Mouse (Mus musculus) intestine, postnatal 0 days (tissue): Measurements from ENCODE around the gene Tcf7l1. TPM values are rescaled to one million over a fixed set of nuclear protein-coding genes. Genes with fewer than 3 reads are reported as not detected.
A peak's percentile ranks its signal among the peaks of the same experiment; 100 is the strongest.

Experiments used
- ATAC-seq: fragments of 200-750 bp; cut with Nextera tagmentation; 2 replicates; pipeline ENCODE4 v1.8.0; 2017; ENCODE audit warnings: mild to moderate bottlenecking, moderate TSS enrichment, moderate library complexity
- H3K27ac ChIP-seq: fragments of 300-500 bp; sonication (generic); 2 replicates; pipeline ENCODE4 v1.5.1; 2014; ENCODE audit warnings: mild to moderate bottlenecking, low read depth, low read length, moderate library complexity
- H3K27me3 ChIP-seq: fragments of 300-500 bp; sonication (generic); replicated peaks from 2 replicates; pipeline ENCODE4 v1.6.1; 2014; ENCODE audit warnings: low read length, mixed read lengths; ENCODE audit not compliant: control insufficient read depth, insufficient read depth
- H3K36me3 ChIP-seq: fragments of 300-500 bp; sonication (generic); 2 replicates; pipeline ENCODE4 v1.6.1; 2014; ENCODE audit warnings: mild to moderate bottlenecking, moderate library complexity; ENCODE audit not compliant: control insufficient read depth, insufficient read depth
- H3K4me1 ChIP-seq: fragments of 300-500 bp; sonication (generic); replicated peaks from 2 replicates; pipeline ENCODE4 v1.6.1; 2014; ENCODE audit warnings: antibody characterized with exemption, low read length, mixed read lengths; ENCODE audit not compliant: control insufficient read depth, insufficient read depth
- H3K4me2 ChIP-seq: fragments of 300-500 bp; sonication (generic); replicated peaks from 2 replicates; pipeline ENCODE4 v1.6.1; 2014; ENCODE audit warnings: low read depth, mild to moderate bottlenecking, moderate library complexity
- H3K4me3 ChIP-seq: fragments of 300-500 bp; sonication (generic); 2 replicates; pipeline ENCODE4 v1.5.1; 2014; ENCODE audit warnings: low read depth, low read length
- H3K9ac ChIP-seq: fragments of 300-500 bp; sonication (generic); 2 replicates; pipeline ENCODE4 v1.6.1; 2014; ENCODE audit warnings: mild to moderate bottlenecking, low read depth, low read length
- H3K9me3 ChIP-seq: fragments of 300-500 bp; sonication (generic); 2 replicates; pipeline ENCODE4 v1.6.1; 2016; ENCODE audit warnings: mixed run types; ENCODE audit not compliant: control insufficient read depth
- CTCF ChIP-seq: sonication (generic); IDR thresholded peaks from 2 replicates; pipeline ENCODE4 v1.5.1; 2016; ENCODE audit warnings: low read depth, mild to moderate bottlenecking, control low read depth, antibody characterized with exemption, moderate library complexity
- WGBS: fragments of 180-500 bp; shearing (Covaris S2); extraction: QIAGEN DNeasy Blood & Tissue Kit; methylation state at CpG from one replicate; pipeline ENCODE4 v1.1.7; 2014; 5-methylcytosine and 5-hydroxymethylcytosine counted together
- polyA plus RNA-seq: library from polyadenylated mRNA; unstranded; fragments of >200 nt; fragmentation: Nextera tagmentation; extraction: Ambion mirVana; gene quantifications from 2 replicates; pipeline ENCODE4 v1.2.1, GENCODE M21; 2015

The Tcf7l1 gene
- polyA plus RNA-seq, 1 experiment from 2014 or later, result 6.8 TPM

DNA sequence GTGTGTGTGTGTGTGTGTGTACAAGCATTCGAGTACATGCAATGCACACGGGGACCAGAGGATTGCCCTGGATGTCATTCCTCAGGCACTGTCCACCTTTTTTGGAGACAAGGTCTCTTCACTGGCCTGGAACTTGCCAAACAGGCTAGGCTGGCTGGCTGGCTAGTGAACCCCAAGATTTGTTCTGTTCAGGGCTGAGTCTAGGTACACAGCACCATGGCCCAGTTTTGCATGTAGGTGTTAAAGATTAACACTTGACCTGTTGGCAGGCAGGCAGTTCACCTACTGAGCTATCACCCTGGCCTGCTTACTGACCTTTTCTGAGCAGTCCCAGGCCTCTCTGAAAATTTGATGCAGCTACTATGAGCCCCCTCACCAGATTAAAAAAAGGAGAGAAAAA, 158.7 kb downstream of the Tcf7l1 start:
- 81% methylated on average over 2 of the region's 2 CpGs for WGBS
- Histone ChIP-seq H3K27ac (no peak overlapping the region), H3K36me3 (peaks cover 10% of the 10 kb centered on the region; the same call in 1 of the 2 replicates), H3K27me3 (no peaks in the 10 kb centered on the region), H3K4me2 (no peak overlapping the region), H3K4me3 (no peak overlapping the region), H3K9me3 (no peaks in the 10 kb centered on the region), H3K9ac (no peak overlapping the region), H3K4me1 (no peaks in the 10 kb centered on the region)
- no peak for TF ChIP-seq CTCF
- ATAC-seq, result no peak

DNA sequence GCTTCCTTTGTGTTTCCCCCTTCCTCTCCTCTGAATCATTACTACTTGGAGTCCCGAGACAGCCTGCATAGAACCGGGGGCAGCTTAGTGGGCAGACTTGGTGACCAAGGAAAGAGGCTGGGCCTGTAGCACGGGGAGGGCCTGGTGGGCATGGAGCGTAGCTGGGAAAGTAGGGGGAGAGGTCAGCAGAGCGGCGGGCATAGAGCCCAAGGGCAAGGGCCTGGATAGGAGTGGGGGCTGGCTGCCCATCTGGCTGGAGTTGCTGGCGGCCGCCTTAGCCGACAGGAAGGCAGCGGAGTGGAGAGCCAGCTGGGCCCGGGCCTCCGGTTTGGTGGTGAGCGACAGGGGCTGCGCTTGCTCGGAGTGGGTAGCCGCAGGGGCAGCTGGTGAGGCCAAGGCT, 161.8 kb downstream of the Tcf7l1 start:
- Histone ChIP-seq H3K4me1 (no peaks in the 10 kb centered on the region), H3K27me3 (no peaks in the 10 kb centered on the region), H3K27ac (no peak overlapping the region; the same call in 1 of the 2 replicates), H3K9me3 (no peaks in the 10 kb centered on the region), H3K36me3 (peaks cover 7% of the 10 kb centered on the region; the same call in 1 of the 2 replicates), H3K9ac (no peak overlapping the region), H3K4me2 (no peak overlapping the region), H3K4me3 (no peak overlapping the region)
- ATAC-seq, result no peak; the same call in 1 of the 2 replicates
- WGBS, result 88% methylated on average over 16 of the region's 16 CpGs
- no peak for TF ChIP-seq CTCF

DNA sequence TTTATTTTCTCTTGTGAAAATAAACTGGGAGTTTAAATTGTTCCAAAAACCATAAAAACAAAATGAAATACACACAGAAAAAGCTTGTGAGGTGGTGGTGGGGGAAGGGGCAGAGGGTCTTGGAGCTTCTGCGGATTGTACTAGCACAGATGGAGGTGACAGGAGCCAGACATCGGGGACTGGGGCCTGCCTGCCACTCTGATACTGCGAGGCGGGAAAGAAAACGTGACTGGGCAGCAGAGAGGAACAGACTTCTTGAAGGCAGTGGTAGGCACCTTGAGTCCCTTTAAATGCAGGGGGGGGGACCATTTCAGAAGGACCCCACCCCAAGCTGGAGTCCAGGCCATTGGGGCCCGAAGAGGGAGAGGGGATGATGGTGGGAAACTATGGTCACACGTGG, 162.7 kb downstream of the Tcf7l1 start:
- Histone ChIP-seq H3K9ac (no peak overlapping the region), H3K4me3 (no peak overlapping the region), H3K9me3 (no peaks in the 10 kb centered on the region), H3K4me2 (no peak overlapping the region), H3K4me1 (no peaks in the 10 kb centered on the region), H3K36me3 (peaks cover 7% of the 10 kb centered on the region; the same call in 1 of the 2 replicates), H3K27ac (no peak overlapping the region), H3K27me3 (no peaks in the 10 kb centered on the region)
- WGBS, result 73% methylated on average over 7 of the region's 7 CpGs
- ATAC-seq, result no peak
- TF ChIP-seq CTCF, result no peak

DNA sequence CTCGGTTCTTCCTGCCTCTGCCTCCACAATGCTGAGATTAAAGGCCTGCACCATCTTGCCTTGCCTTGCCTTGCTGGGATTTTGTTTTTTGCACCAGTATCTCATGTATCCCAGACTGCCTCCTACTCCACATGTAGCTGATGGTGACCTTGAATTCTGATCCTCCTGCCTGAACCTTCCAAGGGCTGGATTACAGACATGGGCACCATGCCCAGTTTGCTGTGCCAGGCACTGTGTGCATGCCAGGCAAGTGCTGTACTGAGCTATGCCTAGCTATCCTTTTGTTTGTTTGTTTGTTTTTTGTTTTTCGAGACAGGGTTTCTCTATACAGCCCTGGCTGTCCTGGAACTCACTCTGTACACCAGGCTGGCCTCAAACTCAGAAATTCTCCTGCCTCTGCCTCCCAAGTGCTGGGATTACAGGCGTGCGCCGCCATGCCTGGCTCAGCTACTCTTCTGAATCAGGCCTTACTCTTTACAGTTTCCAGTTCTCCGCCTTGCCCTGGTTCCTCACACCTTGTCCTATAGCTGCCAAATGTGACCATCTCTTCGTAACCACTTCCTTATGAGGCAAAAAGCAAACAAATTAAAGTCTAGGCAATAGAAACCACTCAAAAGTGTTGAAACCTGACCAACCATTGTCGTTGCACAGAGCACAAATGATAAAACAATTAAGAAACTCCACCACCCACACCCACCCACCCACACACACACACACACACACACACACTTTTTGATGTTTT, 165.2 kb downstream of the Tcf7l1 start:
- no peak for TF ChIP-seq CTCF
- Histone ChIP-seq H3K4me3 (no peak overlapping the region), H3K27ac (no peak overlapping the region), H3K9me3 (no peaks in the 10 kb centered on the region), H3K4me1 (no peaks in the 10 kb centered on the region), H3K27me3 (no peaks in the 10 kb centered on the region), H3K9ac (no peak overlapping the region), H3K36me3 (peaks cover 7% of the 10 kb centered on the region; the same call in 1 of the 2 replicates), H3K4me2 (no peak overlapping the region)
- no peak for ATAC-seq
- WGBS, result 78% methylated on average over 8 of the region's 8 CpGs

DNA sequence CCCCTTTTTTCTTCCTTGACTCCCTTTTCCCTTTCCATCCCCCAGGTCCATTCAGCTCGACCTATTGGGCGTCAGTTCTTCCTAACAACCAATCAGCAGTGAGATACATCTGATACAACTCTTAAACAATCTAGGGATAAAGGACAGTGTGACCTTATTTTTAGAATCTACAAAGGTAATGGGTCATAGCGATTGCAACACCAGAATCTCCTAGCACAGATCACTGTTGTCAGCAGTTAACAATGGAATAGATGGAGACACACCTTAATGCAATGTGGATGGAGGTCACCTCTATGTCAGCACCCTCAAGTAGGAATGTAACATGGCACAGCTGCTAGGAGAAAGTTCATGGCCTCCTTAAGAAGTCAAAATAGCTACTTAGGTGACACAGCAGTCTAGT, 166.1 kb downstream of the Tcf7l1 start:
- Histone ChIP-seq H3K36me3 (peaks cover 5% of the 10 kb centered on the region; the same call in 1 of the 2 replicates), H3K4me3 (no peak overlapping the region), H3K27ac (no peak overlapping the region), H3K4me1 (no peaks in the 10 kb centered on the region), H3K27me3 (no peaks in the 10 kb centered on the region), H3K9me3 (no peaks in the 10 kb centered on the region), H3K9ac (no peak overlapping the region), H3K4me2 (no peak overlapping the region)
- no peak for TF ChIP-seq CTCF
- 57% methylated on average over 3 of the region's 3 CpGs for WGBS
- no peak for ATAC-seq

DNA sequence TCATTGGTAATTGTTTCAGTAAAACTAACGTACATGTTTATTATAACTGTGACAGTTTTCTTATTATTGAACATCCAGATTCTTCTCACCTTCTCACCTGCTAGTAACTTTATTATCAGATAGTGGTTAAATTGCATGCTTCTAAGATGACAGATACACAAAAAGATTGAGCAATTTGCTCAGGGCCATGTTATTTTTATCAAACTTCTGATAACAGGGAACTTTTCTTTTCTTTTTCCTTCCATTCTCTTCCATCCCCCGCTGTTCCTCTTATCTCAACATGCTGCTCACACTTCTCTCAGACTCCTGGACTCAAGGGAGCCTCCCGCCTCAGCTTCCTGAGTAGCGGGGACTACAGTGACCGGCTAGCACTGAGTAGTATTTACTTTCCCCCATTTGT, 168.1 kb downstream of the Tcf7l1 start:
- H3K9me3 ChIP-seq, result no peaks in the 10 kb centered on the region
- TF ChIP-seq CTCF, result no peak
- H3K4me1 ChIP-seq, result no peaks in the 10 kb centered on the region
- ATAC-seq, result no peak
- peak overlapping the region; percentile 32; the same call in 1 of the 2 replicates for H3K4me2 ChIP-seq
- H3K9ac ChIP-seq, result no peak overlapping the region
- 29% methylated on average over 5 of the region's 5 CpGs for WGBS
- H3K4me3 ChIP-seq, result no peak overlapping the region
- H3K27ac ChIP-seq, result no peak overlapping the region
- H3K27me3 ChIP-seq, result no peaks in the 10 kb centered on the region
- no peaks in the 10 kb centered on the region for H3K36me3 ChIP-seq
